Mouse (Mus musculus): ENCODE measurements at regions not wholly inside any gene's neighbourhood (a gene's known extent, or its start where the extent isn't known, plus 50 kb on each side); places are given as distances from the start of the nearest gene placed in this dataset.

- TF ChIP-seq CTCF (IDR thresholded peaks at IDR 0.05; ENCODE audit: extremely low read depth, insufficient read depth, insufficient read length, insufficient replicate concordance), result no peak
- no peak for TF ChIP-seq POLR2A (IDR thresholded peaks at IDR 0.05; ENCODE audit: low read depth, low read length)
These were observed 271.4 kb downstream of the Rbm26 start for GRCm38 (mm10) chr14:104905706-104906105.

Measured in spleen, adult 2 months (tissue).